Mouse (Mus musculus): ENCODE results near the gene Rab3ip. TPM values are rescaled to one million over a fixed set of nuclear protein-coding genes. Genes with fewer than 3 reads are reported as not detected.

Gene Rab3ip
- polyA plus RNA-seq, 1 experiment, result 10.7 TPM

DNA sequence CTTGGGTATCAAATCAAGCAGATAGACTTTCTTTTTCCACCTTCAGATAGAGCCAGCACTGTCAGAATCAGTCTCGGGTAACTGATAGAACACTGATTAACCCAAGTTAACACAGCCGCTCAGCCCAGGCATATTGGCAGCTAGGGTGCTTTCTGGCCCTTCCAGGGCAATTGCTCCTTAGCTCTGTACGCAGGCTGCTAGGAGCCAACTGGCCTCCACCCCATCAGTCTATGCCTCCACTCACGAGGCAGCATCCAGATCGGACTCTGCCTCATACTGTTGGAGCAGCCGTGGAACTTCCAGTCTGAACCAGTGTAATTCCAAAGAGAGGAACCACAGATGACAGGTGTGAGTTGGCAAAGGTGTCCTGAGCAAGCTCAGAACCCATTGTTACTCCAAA is 15.5 kb upstream of the Rab3ip start:
- H3K4me1 ChIP-seq (ENCODE audit: control insufficient read depth, insufficient read depth, low read length), result no peaks in the 10 kb centered on the region; the same call in 1 of the 2 replicates
- no peak for TF ChIP-seq POLR2A (IDR thresholded peaks at IDR 0.05; ENCODE audit: borderline replicate concordance, control insufficient read depth, low read depth, low read length)
- no peak for TF ChIP-seq CTCF (IDR thresholded peaks at IDR 0.05; ENCODE audit: control insufficient read depth, insufficient read depth, low read length)
- no peak overlapping the region for H3K4me3 ChIP-seq (replicated peaks; ENCODE audit: control insufficient read depth, low read depth, low read length)
- no peak overlapping the region for H3K27ac ChIP-seq (ENCODE audit: control insufficient read depth, insufficient read depth, low read depth, low read length, poor library complexity)
- 83% methylated on average over 6 of the region's 6 CpGs for WGBS

DNA sequence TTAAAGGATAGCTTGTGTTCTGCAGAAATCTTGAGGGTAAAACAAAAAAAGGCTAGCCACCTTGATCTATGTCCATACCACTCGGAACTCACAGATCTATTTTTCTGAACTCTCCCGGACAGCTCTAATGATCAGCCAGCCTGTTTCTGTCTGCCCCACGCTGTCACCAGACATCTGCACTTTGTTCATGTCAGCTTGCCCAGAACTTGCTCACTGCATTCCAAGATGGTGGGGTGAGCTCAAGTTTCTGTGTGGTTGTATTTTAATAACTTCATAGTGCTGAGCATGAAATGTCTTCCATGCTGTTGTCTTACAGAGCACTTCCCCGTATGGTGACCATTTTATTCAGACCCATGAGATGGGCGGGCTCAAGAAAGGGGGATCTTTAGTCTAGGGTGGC is 14.7 kb upstream of the Rab3ip start:
- Histone ChIP-seq H3K4me1 (ENCODE audit: control insufficient read depth, insufficient read depth, low read length) (no peaks in the 10 kb centered on the region; the same call in 1 of the 2 replicates), H3K27ac (ENCODE audit: control insufficient read depth, insufficient read depth, low read depth, low read length, poor library complexity) (no peak overlapping the region), H3K4me3 (replicated peaks; ENCODE audit: control insufficient read depth, low read depth, low read length) (no peak overlapping the region)
- TF ChIP-seq POLR2A (IDR thresholded peaks at IDR 0.05; ENCODE audit: borderline replicate concordance, control insufficient read depth, low read depth, low read length), result no peak
- TF ChIP-seq CTCF (IDR thresholded peaks at IDR 0.05; ENCODE audit: control insufficient read depth, insufficient read depth, low read length), result no peak
- WGBS, result 74% methylated on average over 5 of the region's 5 CpGs

DNA sequence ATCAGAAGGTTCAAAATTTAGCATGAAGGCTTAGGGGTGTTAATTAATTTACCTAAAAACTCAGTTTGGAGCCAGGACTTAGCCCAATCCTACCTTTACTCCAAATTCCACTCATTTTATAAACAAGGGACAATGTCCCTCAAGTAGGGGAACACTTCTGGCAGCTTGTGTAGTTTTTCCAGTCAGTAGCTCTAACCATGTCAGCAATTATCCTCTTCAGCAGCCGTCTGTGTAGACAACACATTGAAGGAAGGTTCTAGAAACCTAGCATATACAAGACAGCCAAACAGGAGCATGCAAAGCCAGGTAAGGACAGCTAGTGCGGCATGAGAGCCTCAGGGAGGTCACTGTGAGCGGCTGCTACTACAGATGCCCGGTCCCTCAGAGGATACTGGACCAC is 14.0 kb upstream of the Rab3ip start:
- TF ChIP-seq CTCF (IDR thresholded peaks at IDR 0.05; ENCODE audit: control insufficient read depth, insufficient read depth, low read length) (no peak), POLR2A (IDR thresholded peaks at IDR 0.05; ENCODE audit: borderline replicate concordance, control insufficient read depth, low read depth, low read length) (no peak)
- no peak overlapping the region for H3K27ac ChIP-seq (ENCODE audit: control insufficient read depth, insufficient read depth, low read depth, low read length, poor library complexity)
- H3K4me3 ChIP-seq (replicated peaks; ENCODE audit: control insufficient read depth, low read depth, low read length), result no peak overlapping the region
- 88% methylated on average over 4 of the region's 4 CpGs for WGBS
- H3K4me1 ChIP-seq (ENCODE audit: control insufficient read depth, insufficient read depth, low read length), result no peaks in the 10 kb centered on the region; the same call in 1 of the 2 replicates

DNA sequence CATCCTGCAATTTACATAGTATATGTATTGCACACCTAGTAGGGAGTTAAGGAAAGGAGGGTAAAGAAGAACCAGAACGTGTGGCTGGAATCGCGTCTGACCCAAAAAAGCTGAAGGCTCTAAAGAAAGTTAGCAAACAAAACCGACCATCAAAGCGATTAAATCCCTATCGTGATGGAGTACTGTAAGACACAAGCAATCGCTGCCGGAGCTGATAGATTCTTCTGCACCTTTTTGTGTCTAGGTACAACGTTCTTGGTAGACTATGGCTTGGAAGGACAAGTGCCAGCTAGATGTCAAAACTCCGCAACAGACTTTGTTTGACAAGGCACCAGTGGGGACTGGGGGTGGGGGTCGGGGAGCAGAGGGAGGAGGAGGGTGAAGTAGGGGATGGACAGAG is 13.5 kb upstream of the Rab3ip start:
- WGBS, result 85% methylated on average over 11 of the region's 11 CpGs
- TF ChIP-seq CTCF (IDR thresholded peaks at IDR 0.05; ENCODE audit: control insufficient read depth, insufficient read depth, low read length), result no peak
- no peak for TF ChIP-seq POLR2A (IDR thresholded peaks at IDR 0.05; ENCODE audit: borderline replicate concordance, control insufficient read depth, low read depth, low read length)
- H3K4me1 ChIP-seq (ENCODE audit: control insufficient read depth, insufficient read depth, low read length), result no peaks in the 10 kb centered on the region; the same call in 1 of the 2 replicates
- no peak overlapping the region for H3K4me3 ChIP-seq (replicated peaks; ENCODE audit: control insufficient read depth, low read depth, low read length)
- H3K27ac ChIP-seq (ENCODE audit: control insufficient read depth, insufficient read depth, low read depth, low read length, poor library complexity), result no peak overlapping the region

- H3K27ac ChIP-seq (ENCODE audit: control insufficient read depth, insufficient read depth, low read depth, low read length, poor library complexity), result no peak overlapping the region
- WGBS, result 78% methylated on average over 17 of the region's 17 CpGs
- H3K4me1 ChIP-seq (ENCODE audit: control insufficient read depth, insufficient read depth, low read length), result no peaks in the 10 kb centered on the region; the same call in 1 of the 2 replicates
- no peak overlapping the region for H3K4me3 ChIP-seq (replicated peaks; ENCODE audit: control insufficient read depth, low read depth, low read length)
- TF ChIP-seq POLR2A (IDR thresholded peaks at IDR 0.05; ENCODE audit: borderline replicate concordance, control insufficient read depth, low read depth, low read length) (no peak), CTCF (IDR thresholded peaks at IDR 0.05; ENCODE audit: control insufficient read depth, insufficient read depth, low read length) (no peak)
Measured at GRCm38 (mm10) chr10:116962803-116963202, 12.2 kb upstream of the Rab3ip start.

- WGBS, result 86% methylated on average over 14 of the region's 14 CpGs
- H3K4me3 ChIP-seq (replicated peaks; ENCODE audit: control insufficient read depth, low read depth, low read length), result no peak overlapping the region
- H3K4me1 ChIP-seq (ENCODE audit: control insufficient read depth, insufficient read depth, low read length), result no peaks in the 10 kb centered on the region; the same call in 1 of the 2 replicates
- TF ChIP-seq CTCF (IDR thresholded peaks at IDR 0.05; ENCODE audit: control insufficient read depth, insufficient read depth, low read length), result no peak
- H3K27ac ChIP-seq (ENCODE audit: control insufficient read depth, insufficient read depth, low read depth, low read length, poor library complexity), result no peak overlapping the region
Measured at GRCm38 (mm10) chr10:116962152-116962551, 11.6 kb upstream of the Rab3ip start.

GRCm38 (mm10) chr10:116957867-116958551 is 7.4 kb upstream of the Rab3ip start:
- no peaks in the 10 kb centered on the region; the same call in 1 of the 2 replicates for H3K4me1 ChIP-seq (ENCODE audit: control insufficient read depth, insufficient read depth, low read length)
- no peak overlapping the region for H3K4me3 ChIP-seq (replicated peaks; ENCODE audit: control insufficient read depth, low read depth, low read length)
- no peak overlapping the region for H3K27ac ChIP-seq (ENCODE audit: control insufficient read depth, insufficient read depth, low read depth, low read length, poor library complexity)
- WGBS, result 11% methylated on average over 5 of the region's 5 CpGs
- no peak for TF ChIP-seq CTCF (IDR thresholded peaks at IDR 0.05; ENCODE audit: control insufficient read depth, insufficient read depth, low read length)
- no peak for TF ChIP-seq POLR2A (IDR thresholded peaks at IDR 0.05; ENCODE audit: borderline replicate concordance, control insufficient read depth, low read depth, low read length)

DNA sequence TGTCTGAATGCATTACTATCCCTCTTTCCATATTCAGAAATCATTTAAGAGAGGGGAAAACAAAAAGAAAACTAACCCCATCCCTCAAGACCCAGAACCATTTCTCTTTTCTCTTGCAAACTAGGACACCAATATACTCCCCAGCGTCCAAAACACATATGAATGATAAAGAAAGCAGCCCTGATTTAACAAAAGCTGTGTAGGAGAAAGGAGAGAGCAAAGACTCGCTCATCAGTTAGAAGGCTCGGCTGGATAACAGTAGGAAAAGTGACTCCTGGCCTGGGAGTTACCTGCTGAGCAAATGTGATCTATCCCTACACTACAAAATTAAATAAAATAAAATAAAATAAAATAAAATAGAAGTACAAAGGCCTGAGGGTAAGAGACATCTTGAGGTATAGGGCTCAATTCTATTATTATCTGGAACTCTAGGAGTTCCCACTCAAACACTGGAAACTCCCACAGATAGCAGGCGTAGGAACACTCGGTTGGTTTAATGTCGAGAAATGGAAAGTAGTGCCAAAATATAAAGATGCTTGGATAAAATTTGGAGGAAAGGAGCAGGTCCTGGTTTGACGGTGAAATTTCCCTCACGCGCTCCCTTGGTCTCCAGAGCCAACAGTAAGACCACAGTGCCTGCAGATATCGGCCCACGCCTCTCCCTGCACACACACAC is 6.1 kb upstream of the Rab3ip start:
- 91% methylated on average over 11 of the region's 11 CpGs for WGBS
- no peak overlapping the region for H3K4me3 ChIP-seq (replicated peaks; ENCODE audit: control insufficient read depth, low read depth, low read length)

More for the DNA sequence above, 6.1 kb upstream of the Rab3ip start:
- Histone ChIP-seq H3K27ac (ENCODE audit: control insufficient read depth, insufficient read depth, low read depth, low read length, poor library complexity) (no peak overlapping the region), H3K4me1 (ENCODE audit: control insufficient read depth, insufficient read depth, low read length) (no peaks in the 10 kb centered on the region; the same call in 1 of the 2 replicates)
- TF ChIP-seq CTCF (IDR thresholded peaks at IDR 0.05; ENCODE audit: control insufficient read depth, insufficient read depth, low read length) (no peak), POLR2A (IDR thresholded peaks at IDR 0.05; ENCODE audit: borderline replicate concordance, control insufficient read depth, low read depth, low read length) (no peak)
